Mouse (Mus musculus): ENCODE measurements at regions not wholly inside any gene's neighbourhood (a gene's known extent, or its start where the extent isn't known, plus 50 kb on each side); places are given as distances from the start of the nearest gene placed in this dataset.
"Not testable (repeated sequence)": the region's sequence is repeated elsewhere in the genome, so short reads cannot be mapped to it uniquely, and the experiment has no call there.

DNA sequence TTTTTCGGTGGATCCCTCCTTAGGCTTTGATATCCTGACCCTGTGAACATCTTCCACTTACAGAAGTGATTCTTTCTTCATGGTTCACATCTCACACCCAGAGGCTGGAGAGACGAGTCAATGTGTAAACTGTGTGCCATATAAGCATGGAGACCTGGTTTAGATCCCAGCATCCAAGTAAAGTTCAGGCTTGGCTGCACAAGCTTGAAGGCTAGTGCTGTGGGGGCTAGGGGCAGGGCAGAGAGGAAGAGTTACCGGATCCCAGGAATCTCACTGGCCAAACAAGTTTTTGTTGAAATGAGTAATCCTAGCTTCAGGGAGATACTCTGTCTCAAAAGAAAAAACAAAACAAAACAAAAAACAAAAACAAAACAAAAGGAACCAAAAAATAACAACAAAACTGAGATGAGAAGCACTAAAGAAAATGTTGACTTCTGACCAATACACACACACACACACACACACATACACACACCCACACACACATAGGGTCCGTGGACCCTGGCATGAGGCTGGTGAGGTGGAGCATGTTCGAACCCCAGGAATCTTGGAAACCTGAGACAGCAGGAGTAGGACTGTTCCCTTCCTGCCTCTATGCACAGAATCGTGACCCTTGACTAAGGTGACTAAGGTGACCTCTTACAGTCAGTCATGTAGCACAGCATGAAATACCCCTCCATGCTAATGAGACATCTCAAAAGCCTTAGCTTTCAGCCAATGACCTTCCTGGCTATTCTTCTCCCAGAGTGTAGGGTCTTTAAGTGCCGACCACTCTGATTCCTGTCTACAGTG, 55.2 kb downstream of the Gm12728 start:
- DNase-seq, result no peak

DNA sequence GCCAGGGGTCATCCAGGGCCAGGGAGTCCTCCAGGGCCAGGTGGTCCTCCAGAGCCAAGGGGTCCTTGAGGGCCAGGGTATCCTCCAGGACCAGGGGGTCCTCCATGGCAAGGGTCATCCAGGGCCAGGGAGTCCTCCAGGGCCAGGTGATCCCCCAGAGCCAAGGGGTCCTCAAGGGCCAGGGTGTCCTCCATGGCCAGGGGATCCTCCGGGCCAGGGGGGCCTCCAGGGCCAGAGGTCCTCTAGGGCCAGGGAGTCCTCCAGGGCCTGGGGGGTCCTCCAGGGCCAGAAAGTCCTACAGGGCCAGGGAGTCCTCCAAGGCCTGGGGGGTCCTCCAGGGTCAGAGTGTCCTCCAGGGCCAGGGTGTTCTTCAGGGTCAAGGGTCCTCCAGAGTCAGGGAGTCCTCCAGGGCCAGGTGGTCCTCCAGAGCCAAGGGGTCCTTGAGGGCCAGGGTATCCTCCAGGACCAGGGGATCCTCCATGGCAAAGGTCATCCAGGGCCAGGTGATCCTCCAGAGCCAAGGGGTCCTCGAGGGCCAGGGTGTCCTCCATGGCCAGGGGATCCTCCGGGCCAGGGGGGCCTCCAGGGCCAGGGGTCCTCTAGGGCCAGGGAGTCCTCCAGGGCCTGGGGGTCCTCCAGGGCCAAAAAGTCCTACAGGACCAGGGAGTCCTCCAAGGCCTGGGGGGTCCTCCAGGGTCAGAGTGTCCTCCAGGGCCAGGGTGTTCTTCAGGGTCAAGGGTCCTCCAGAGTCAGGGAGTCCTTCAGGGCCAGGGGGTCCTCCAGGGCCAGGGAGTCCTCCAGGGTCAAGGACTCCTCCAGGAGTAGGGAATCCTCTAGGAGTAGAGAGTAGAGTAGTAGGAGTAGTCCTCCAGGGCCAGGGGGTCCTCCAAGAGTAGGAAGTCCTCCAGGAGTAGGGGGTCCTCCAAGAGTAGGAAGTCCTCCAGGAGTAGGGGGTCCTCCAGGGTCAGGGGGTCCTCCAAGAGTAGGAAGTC, 56.6 kb downstream of the Gm12728 start:
- DNase-seq, result not testable (repeated sequence)

DNA sequence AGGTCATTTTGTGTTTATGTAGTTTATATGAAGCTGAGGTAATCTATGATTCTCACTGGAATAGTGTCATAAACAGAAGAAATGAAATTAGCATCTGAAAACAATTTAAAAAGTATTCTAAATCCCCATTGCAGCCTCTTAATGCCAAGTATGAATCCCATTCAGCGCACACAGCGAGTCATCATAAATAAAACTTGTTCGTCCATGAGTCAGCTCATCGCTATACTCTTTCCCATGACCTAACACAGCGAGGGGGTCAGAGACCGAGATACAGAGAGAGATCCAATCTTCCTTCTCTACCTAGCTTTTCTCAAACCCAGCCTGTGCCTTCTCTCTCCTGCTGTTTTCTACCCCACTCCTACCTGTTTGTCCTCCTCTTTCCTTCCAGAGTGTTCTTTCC, 63.4 kb downstream of the Gm12728 start:
- no peak for DNase-seq

DNA sequence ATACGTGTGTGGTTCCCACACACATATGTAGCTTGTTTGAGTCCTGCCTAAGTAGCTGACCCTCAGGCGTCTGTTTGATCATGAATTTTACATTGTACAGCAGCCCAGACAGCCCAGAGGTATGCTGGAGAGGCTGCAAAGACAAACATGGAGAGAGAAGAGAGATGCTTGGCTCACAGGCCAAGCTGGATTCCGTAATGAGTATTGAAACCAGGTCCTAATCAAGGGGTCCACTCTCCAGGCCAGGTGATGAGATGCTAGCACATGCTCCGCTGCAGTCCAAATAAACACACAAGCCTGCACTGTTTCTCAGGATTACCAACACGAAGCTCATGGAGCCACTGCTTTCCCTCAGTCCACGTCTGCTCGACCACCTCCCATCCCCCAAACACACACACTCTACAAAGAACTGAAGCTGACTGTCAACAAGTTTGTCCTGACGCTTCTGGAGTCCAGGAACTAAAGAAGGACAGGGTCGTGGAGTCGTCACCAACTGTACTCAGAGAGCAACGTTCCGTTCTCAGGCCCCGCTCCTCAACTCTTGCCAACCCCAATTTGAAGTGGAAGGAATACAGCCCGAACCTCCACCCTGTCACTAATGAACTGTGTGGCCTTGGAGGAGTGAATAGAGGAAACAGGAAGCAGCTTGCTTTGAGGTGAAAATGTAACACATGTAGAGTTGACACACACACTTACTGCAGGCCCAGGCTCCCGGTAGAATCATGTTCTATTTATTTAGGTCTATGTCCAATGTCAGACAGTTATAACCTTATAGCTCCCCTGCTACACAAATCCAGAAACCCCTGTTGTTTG, 69.6 kb downstream of the Gm12728 start:
- DNase-seq, result peak; percentile 12 to 15

DNA sequence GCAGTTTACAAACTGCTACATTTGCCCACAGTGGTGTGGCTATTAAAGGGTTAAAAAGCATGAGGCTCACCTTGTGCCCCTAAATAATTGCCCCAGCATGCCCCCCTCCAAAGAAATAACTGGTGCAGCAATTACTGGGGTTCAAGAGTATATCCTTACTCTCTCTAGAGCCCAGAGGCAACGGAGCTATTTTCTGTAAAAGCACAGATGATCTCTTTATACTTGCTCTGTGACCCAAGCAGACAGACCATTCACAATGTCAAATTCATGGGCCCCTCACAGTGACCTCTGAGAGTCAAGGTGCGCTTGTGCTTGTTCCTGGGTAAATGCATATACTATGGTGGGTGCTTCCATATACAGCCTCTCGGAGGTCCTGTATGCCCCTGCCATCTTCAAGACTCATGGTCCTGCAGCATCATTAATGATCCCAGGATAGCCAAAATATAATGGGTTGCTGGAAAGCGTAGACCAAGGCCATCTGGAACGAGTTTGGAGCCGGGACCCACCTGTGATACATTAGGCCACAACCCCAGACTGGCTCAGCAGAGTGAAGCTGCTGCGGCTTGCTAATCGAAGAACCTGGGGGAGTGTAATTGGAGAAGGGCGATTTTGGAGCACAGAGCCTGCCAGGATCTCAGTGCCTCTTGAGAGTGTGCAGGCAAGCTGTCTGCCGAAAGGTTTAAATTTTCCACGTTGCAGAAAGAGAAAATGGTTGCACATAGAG, 71.4 kb downstream of the Gm12728 start:
- no peak for DNase-seq

DNA sequence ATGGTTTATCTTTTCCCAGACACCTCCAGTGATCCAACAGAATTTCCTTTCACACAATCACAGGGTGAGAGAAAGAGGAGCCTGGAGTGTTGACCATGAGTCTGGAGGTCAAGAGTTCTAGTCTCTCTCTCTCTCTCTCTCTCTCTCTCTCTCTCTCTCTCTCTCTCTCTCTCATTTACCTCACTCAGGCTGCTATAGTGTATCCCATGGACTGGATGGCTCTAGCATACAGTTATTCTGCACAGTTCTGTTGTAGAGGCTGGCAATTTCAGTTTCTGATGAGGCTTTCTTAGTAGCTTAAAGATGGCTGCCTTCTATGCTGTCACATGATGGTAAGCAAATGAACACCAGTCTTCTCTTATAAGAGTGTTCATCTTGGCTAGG, 72.0 kb downstream of the Gm12728 start:
- no peak for DNase-seq

DNA sequence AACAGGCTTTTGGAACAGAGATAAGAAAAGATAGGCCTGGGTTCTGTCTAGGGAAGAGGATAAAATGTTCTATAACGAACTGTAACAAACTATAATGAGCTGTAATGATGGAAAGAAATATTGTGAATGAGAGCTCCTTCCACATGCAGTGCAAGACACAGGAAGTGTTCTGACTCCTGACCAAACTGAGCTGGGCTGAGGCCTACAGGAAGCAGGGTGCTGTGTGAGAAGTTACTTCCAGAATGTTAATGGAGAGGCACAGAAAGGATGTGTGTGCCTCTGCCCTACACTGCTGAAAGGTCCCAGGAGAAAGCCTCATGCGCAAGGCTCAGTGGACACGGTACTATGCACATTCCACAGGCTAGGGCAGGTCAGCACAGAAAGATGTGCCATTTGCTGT, 80.8 kb downstream of the Gm12728 start:
- no peak for DNase-seq

DNA sequence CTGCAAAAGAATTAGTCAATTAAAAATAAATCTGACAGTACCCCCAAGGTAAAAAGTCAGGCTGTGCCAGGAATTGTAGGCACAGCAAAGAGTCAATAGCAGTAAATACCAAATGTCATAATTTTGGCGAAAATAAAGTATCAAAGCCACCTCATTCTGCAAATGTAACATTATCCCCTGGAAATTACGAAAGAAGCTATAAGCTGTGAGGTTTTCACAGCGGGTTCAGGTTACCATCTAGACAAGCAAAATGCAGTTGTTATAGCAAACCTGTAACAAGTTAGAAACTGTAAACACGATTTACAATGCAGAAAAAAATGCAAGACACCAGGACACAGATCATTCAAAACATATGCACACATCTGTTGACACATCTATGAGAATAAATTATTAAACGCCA, 87.6 kb downstream of the Gm12728 start:
- no peak for DNase-seq

DNA sequence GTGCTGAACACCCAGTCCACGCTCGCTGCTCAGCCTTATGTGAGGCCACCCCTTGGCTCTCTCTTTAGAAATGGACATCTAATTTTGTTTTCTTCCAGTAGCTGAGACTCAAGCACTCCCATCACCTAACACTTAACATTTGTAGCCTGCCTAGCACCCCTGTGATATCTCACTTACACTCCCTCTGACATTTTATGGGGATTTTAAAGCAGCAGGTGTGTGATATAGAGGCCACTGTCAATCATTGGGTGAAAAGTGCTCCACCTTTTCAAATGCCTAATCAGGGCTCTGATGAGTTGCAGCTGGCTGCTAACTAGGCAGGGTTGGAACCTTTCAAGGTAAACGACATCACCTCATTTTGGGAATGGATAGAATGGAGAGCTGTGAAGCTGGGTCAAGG, 90.2 kb downstream of the Gm12728 start:
- no peak for DNase-seq

DNA sequence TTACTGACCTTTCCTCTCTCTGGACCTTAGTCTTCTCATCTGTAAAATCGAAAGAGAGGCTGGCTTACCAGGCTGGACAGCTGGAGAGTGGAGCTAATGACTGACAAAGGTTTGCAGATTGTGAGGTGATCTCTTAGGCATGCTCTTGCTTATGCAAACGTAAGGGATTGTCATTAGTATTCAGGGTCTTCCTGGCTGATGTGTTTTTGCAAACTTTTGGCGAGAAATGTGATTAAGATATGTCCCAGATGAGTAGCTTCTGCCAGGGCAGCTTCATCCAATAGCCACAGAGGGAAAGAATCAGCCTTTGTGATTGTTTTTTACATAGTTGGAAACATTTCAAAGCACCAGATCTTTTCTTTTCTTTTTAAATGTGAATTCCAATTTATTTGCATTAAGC, 95.1 kb downstream of the Gm12728 start:
- DNase-seq, result no peak

DNA sequence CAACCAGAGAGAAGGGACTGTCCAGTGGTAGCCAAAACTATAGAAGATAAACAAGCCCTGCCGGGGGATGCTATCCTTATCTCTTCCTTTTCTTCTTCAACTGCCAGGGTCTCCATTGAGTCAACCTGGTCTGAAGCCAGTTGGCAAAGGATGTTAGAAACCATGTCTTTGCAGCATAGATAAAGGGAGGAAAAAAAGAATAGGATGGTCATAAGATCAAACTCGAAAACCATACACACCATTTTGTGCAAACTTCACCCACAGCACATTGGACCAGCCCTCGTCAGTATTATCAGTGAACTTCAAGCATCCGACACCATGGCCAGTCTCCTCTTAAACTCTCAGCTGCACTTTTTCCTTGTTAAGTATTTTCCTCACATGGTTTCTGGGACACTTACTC, 101.8 kb downstream of the Gm12728 start:
- no peak for DNase-seq

DNA sequence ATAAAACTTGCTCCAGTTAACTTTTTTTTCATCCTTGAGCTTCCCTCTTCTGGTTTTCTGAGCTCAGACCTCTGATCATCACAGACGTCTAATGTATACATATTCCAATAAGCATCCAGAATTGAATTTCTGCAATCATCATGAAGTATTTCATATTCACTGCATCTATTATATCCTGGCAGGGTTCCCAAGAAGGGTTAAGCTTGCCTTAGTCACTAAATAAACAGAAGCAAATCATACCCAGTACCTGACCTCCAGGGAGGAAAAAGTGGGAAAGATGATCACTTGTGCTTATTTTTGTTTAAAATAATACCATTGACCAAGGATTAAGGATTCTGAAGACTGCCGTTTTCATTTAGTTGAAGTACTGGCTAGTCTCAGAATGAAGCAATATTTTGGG, 102.4 kb downstream of the Gm12728 start:
- no peak for DNase-seq

DNA sequence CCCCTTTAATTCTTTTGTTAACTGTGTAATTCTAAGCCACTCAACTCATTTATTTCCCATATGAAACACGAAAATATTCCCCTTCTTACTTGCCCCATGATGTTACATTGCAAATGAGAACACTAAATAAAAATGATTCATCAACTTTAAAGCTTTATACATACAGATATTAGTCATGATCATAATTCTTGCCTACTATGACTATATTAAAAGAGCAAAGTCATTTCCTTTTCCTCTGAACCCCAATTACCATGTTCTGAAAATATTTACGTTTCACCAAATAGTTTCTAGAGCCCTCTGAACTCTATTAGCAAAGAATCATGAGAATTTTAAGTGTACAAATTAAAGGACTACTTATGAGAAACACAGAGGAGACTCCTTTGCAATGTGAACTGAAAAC, 105.4 kb downstream of the Gm12728 start:
- DNase-seq, result no peak

DNA sequence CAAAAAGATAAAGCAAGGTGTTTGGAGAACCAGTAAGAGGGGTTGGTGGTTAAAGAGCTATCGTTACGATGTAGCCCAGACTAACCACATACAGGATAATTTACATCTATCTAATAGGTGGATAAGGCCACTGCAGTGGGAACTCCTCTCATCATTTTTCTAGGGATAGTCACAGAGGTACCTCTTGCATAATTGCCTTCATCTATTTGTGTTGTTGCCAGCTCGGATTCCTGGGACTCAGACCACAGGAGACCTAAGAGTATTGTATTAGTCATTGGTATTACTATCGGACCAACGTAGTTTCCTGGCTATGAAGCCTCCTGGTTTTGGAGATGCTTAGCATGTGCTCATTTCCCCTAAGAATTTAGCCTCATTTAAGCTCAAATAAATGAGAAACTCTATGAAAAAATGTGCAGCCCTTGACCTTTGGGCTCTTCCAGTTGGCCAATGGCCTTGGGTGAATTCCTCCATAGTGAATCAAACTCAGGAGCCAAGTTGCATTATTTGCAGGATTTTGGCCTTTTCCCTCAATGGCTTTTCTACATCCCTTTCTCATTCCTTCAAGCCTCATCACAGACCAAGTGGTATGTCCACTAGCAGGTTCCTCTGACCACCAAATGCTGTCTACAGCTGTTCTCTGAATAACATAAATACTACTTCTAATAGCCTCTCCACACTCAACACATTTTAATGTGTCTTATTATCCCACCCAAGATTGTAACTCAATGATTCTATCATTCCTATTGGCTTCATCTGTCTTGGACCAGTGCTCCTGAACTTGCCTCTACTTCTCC, 108.6 kb downstream of the Gm12728 start:
- DNase-seq, result no peak

DNA sequence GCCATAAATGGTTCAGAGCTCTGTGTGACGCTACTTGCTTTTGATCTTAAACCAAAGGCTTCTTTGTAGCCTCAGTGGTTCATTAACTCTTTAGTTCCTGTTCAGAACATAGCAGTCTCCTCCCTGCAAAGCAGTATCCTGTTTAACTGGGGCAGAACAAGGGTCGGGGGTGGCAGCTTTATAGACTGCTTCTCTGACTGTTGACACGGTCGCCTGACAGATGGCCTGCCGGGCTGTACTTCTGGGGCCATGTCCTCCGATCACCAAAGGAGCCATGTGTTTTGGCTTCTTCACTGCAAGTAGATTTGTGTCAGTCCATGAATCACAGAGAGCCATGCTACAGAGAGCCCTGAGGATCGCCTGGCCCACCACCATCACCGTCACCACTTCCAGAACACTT, 115.2 kb downstream of the Gm12728 start:
- no peak for DNase-seq

DNA sequence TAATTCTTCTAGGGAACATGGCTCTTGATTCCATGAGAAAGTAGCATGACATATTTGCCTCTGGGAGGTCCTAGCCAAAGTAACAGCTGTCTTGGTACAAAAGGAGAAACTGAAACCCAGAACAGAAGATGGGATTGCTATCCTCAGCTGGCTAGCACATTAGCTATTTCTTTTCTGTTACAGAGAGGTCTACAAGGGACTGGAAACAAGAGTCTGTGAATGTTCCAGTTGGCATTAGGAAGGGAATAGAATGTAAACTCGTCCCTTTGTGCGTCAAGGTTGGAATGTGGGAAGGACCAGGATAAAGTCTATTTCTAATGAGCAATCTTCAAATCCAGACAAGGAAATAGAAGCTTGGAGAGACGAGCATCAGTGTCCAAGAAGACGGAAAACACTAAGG, 116.7 kb downstream of the Gm12728 start:
- DNase-seq, result no peak

DNA sequence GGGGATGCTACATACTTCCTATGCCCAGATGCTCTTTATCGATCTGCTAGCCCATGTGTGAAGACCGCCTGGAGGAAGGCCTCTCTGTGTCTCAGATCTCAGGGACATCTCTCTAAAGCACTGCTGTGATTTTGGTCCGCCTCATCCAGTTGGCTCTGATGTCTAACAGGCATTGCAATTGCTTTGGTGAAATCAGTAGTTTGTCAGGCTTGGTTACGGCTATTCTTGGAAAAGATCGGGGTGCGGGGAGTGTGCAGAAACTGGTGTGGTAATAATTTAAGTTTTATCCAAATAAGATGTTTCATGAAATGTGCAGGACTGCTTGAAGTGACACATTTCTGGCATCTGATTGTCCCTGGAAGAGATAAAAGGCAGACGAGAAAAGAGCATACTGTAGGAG, 117.9 kb downstream of the Gm12728 start:
- DNase-seq, result no peak

DNA sequence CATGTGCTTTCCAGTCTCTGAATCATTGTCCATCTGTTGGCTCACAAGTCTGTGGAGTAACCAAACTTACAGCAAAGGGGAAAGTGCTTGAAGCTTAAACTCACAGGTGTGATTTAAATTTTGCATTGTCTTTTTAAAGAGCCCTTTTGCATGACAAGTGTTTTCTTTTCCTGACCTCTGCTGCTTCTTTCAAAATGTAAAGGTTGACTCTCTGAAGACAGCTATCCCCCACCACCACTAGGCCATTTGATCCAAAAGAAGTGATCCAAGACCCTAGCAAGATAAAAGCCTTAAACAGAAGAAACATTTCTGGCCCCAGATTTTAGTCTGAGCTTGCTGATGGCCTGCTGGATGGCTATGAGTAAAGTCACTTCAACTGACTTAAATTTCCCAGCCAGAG, 118.6 kb downstream of the Gm12728 start:
- no peak for DNase-seq

DNA sequence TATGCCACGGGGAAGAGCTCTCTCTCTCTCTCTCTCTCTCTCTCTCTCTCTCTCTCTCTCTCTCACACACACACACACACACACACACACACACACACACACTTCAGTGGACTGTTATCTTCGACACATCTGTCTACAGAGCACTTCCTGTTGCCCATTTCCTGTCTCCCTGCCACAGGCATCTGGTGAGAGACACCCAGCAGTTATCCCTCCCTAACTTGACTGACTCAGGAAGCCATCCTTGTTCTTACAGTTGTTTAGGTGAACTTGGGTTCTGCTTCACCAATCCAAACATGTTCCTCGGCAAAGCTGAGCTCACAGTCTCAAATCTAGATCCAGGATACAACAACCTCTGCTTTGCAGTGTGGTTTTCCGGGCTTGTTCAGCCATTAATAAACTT, 119.6 kb downstream of the Gm12728 start:
- DNase-seq, result no peak

DNA sequence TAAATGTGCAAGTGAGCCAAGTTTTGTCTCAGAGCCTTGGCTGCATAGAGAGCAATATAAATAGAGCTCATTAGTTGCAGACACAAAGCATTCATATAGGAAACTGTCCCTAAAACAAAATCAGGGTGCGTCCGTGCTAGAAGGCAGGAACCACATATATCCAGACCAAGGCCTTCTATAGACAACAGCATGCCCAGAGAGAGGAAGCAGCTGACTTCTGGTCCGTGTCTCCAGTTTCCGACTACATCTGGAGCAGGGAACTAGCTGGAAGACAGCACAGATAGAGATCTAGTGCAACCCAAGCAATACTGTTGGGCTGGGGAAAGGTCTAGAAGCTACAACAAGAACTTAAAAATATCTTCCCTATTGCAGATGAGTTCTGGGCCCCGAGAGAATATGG, 121.0 kb downstream of the Gm12728 start:
- DNase-seq, result no peak

DNA sequence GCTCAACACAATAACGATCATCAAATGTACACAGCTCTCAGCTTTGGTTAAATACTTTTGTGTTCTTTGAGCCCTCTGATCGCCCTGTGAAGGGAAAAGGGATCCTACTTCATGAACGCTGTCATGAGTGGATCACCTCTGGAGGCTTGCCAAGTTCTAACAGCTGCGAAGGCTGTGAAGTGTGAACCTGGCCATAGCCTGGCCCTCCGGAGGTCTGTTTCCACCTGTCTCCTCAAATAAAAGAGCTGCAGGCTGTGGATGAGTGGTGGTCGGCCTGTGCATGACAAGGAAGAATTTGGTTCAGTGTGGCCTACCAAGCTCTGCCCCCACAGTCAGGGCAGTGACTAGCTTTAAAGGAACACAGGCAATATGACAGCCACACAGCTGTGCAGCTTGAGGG, 122.0 kb downstream of the Gm12728 start:
- DNase-seq, result no peak

DNA sequence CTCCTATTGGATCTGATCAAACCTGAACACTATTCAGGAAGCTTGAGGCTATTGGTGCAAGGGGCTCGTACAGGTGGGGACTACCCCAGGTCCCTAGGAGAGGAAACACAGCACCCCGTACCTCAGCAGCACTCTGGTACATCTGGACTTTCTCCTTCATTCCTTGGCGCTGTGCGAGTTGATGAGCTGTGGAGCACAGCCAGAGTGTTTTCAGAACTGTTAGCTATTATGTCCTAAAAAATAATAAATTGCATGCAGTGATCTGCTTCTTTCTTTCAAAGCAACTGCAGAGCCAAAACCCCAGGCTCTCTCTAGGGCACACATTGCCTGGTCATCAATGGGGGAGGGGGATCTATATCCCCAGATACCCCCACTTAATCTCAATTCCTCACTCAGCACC, 122.6 kb downstream of the Gm12728 start:
- DNase-seq, result no peak

Measured in kidney, postnatal 36 days (tissue).